Comparison of ENCODE assay signal across 9 mouse cellular contexts in the genomic region with DNA sequence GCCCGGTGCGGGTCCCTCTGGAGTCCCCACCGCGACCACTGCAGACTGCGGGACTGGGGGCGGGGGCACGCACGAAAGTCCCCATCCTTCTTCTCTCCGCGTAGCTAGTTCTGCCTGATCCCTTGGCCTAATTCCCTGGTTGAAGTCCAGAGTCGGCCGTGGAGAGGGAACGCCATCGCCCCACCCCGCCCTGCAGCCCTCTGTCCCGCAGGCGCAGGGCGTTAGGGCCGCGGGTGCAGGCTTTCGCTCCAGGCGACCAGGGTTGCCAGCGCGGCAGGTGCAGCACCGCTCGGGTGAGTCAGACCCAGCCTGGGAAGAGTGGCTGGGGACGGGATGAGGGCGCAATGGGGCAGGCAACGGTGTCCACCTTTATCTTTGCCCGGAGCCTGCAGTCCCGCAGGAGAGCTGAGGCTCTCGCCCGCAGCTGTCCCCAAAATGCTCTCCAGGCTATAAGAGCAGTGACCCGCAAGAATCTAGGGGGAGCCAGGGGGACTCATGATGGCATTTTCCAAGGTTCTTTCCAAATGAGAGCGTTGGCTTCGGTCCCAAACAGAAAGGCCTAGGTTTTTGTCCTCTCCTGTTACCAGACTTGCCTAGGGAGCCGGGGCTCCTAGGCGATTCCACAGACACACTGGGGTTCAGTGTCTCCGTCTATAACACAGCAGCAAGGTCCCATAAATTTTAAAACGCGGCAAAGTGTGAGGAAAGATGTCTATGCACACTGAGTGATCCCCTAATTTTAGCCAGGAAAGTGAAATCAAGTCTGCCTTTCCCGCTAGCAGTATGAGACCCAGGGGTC. TPM values are rescaled to one million over a fixed set of nuclear protein-coding genes. Genes with fewer than 3 reads are reported as not detected.
A peak's percentile ranks its signal among the peaks of the same experiment; 100 is the strongest.
DNase-seq lines count a peak whose midpoint lies in the region; ATAC-seq and TF ChIP-seq lines count a peak whose summit lies in the region.
"Had no signal": no experiment of that assay in that cellular context is flagged by ENCODE, and none has a peak within 500 bp of the region (broad histone marks: within the 10 kb centered on the region; RNA-seq: fewer than 3 reads in every experiment).

Pigz (plus strand) TSS at position 101 of the 799 bp plus-strand sequence.

- peak within 1 kb of the TSS; percentile 66 for H3K4me3 ChIP-seq in cerebellum, adult 2 months (replicated peaks; ENCODE audit: insufficient read depth, low read depth, low read length)
- peak within 1 kb of the TSS; percentile 37 for H3K4me3 ChIP-seq in hindbrain, embryonic 15.5 days
- peak within 1 kb of the TSS; percentile 53 for H3K4me3 ChIP-seq in left cerebral cortex, adult 2 months
- peak within 1 kb of the TSS; percentile 48 for H3K4me3 ChIP-seq in stomach, embryonic 15.5 days (replicated peaks)

- no peak; the same call in 1 of the 2 replicates for TF ChIP-seq POLR2A in cerebellum, adult 2 months (IDR thresholded peaks at IDR 0.05; ENCODE audit: borderline replicate concordance, insufficient read depth, low read length)

- TF ChIP-seq CTCF in cerebellum, adult 2 months (IDR thresholded peaks at IDR 0.05; ENCODE audit: borderline replicate concordance, insufficient read depth, low read depth, low read length): no peak
- TF ChIP-seq CTCF in left cerebral cortex, adult 2 months (IDR thresholded peaks at IDR 0.05): no peak

- H3K4me1 ChIP-seq in cerebellum, adult 2 months (ENCODE audit: control insufficient read depth, insufficient read depth, low read length): peaks cover 4% of the 10 kb centered on the region
- peaks cover 34% of the 10 kb centered on the region for H3K4me1 ChIP-seq in hindbrain, embryonic 15.5 days (replicated peaks)
- peaks cover 20% of the 10 kb centered on the region for H3K4me1 ChIP-seq in stomach, embryonic 15.5 days

- ATAC-seq in hindbrain, embryonic 15.5 days (ENCODE audit: low FRiP score, low read depth): peak; percentile 14; the same call in 1 of the 2 replicates
- no peak for ATAC-seq in stomach, embryonic 15.5 days (ENCODE audit: insufficient read depth, low FRiP score, low read depth)

- peak; percentile 33 for DNase-seq in embryo, embryonic 10.5 days (ENCODE audit: low spot score)
- no peak for DNase-seq in embryo, embryonic 10 days (ENCODE audit: low spot score)
- DNase-seq in cerebellum, adult 2 months: peak; percentile 89
- peak; percentile 24 to 39 for DNase-seq in gastrocnemius, adult 8-10 months (ENCODE audit: low spot score in 2 of 2)
- DNase-seq in left cerebral cortex, adult 2 months (ENCODE audit: extremely low spot score in 1 of 2, low spot score in 2 of 2): peak; percentile 53 to 58
- DNase-seq in lung, postnatal 4 days: peak; percentile 31 to 52

- no peaks in the 10 kb centered on the region for H3K36me3 ChIP-seq in hindbrain, embryonic 15.5 days
- no peaks in the 10 kb centered on the region for H3K36me3 ChIP-seq in stomach, embryonic 15.5 days

- H3K27ac ChIP-seq in cerebellum, adult 2 months (ENCODE audit: insufficient read depth, low read length): peak within 1 kb of the TSS; percentile 96
- H3K27ac ChIP-seq in hindbrain, embryonic 15.5 days (replicated peaks): peak within 1 kb of the TSS; percentile 93
- peak within 1 kb of the TSS; percentile 97 for H3K27ac ChIP-seq in left cerebral cortex, adult 2 months
- peak within 1 kb of the TSS; percentile 3; the same call in 1 of the 2 replicates for H3K27ac ChIP-seq in stomach, embryonic 15.5 days

- 3% methylated on average over 42 of the region's 42 CpGs for WGBS in cerebellum, adult 2 months
- WGBS in hindbrain, embryonic 15.5 days: 3% methylated on average over 42 of the region's 42 CpGs
- WGBS in stomach, embryonic 15.5 days: 11% methylated on average over 42 of the region's 42 CpGs

- no peaks in the 10 kb centered on the region for H3K9me3 ChIP-seq in hindbrain, embryonic 15.5 days
- no peaks in the 10 kb centered on the region for H3K9me3 ChIP-seq in stomach, embryonic 15.5 days

- intact Hi-C loops in left cerebral cortex, adult 2 months (cut with DNase I): no loop called here

- H3K9ac ChIP-seq in hindbrain, embryonic 15.5 days: peak within 1 kb of the TSS; percentile 47
- peak within 1 kb of the TSS; percentile 19; the same call in 1 of the 2 replicates for H3K9ac ChIP-seq in stomach, embryonic 15.5 days

- H3K27me3 ChIP-seq in cerebellum, adult 2 months (ENCODE audit: control insufficient read depth, insufficient read depth, low read length): no peaks in the 10 kb centered on the region
- no peaks in the 10 kb centered on the region for H3K27me3 ChIP-seq in hindbrain, embryonic 15.5 days
- peaks cover 30% of the 10 kb centered on the region for H3K27me3 ChIP-seq in stomach, embryonic 15.5 days (replicated peaks)

- H3K4me2 ChIP-seq in hindbrain, embryonic 15.5 days: peak within 1 kb of the TSS; percentile 78
- H3K4me2 ChIP-seq in stomach, embryonic 15.5 days: peak within 1 kb of the TSS; percentile 92

RNA-seq across cellular contexts. Expression of gene Pigz, which starts in this region (rescaled TPM):
- polyA plus RNA-seq in cerebellum, adult 2 months (2012; rRNA removed): 33.1 and 34.2 TPM in 2 replicates
- total RNA-seq in gastrocnemius, adult 8-10 months (2022): 1 to 10 TPM in 1 of 4 experiments, under 1 TPM in 3; 0.10 to 1.2 (median 0.16) TPM
- 4.2 and 4.8 TPM in 2 replicates for polyA plus RNA-seq in hindbrain, embryonic 15.5 days (2015; fragmentation: Nextera tagmentation; extraction: Ambion mirVana)
- total RNA-seq in left cerebral cortex, adult 2 months (2021): 10 to 100 TPM; 20.7 to 20.9 TPM
- polyA plus RNA-seq in stomach, embryonic 15.5 days (2015; fragmentation: Nextera tagmentation; extraction: Ambion mirVana): 0.51 and 0.72 TPM in 2 replicates
- total RNA-seq: hematopoietic stem cell, adult 5-6 weeks had no signal

Comparison
In these comparisons a context has a peak if more than half of its experiments do, and no peak if none do; other contexts are left out.
1. RNA of gene Pigz (total RNA-seq): 20.7 to 20.9 TPM in left cerebral cortex, adult 2 months; 0.10 to 1.2 TPM in gastrocnemius, adult 8-10 months; every median in the first group is over 4 times any median in the second.
2. H3K27ac ChIP-seq: peak in every context shown above with its lines; median percentile 97 in left cerebral cortex, adult 2 months; 96 in cerebellum, adult 2 months; 93 in hindbrain, embryonic 15.5 days; 3 in stomach, embryonic 15.5 days.
3. Peak in every context shown above with its lines, with median percentiles within 50 percentile points of each other: H3K4me3 ChIP-seq.